Mouse (Mus musculus) hindbrain, embryonic 12.5 days (tissue): ENCODE measurements around the gene Maml2. TPM values are rescaled to one million over a fixed set of nuclear protein-coding genes. Genes with fewer than 3 reads are reported as not detected.
A peak's percentile ranks its signal among the peaks of the same experiment; 100 is the strongest.

ENCODE experiments used
- ATAC-seq: fragments of 200-750 bp; cut with Nextera tagmentation; 2 replicates; pipeline ENCODE4 v1.8.0; 2017; ENCODE audit warnings: moderate TSS enrichment; ENCODE audit not compliant: low FRiP score
- H3K27ac ChIP-seq: fragments of 300-500 bp; sonication (generic); 2 replicates; pipeline ENCODE4 v1.5.1; 2016; ENCODE audit warnings: mild to moderate bottlenecking
- H3K27me3 ChIP-seq: fragments of 300-500 bp; sonication (generic); 2 replicates; pipeline ENCODE4 v1.6.1; 2016; ENCODE audit warnings: mild to moderate bottlenecking
- H3K36me3 ChIP-seq: fragments of 300-500 bp; sonication (generic); 2 replicates; pipeline ENCODE4 v1.6.1; 2016; ENCODE audit warnings: mild to moderate bottlenecking
- H3K4me1 ChIP-seq: fragments of 300-500 bp; sonication (generic); 2 replicates; pipeline ENCODE4 v1.6.1; 2016
- H3K4me2 ChIP-seq: fragments of 300-500 bp; sonication (generic); replicated peaks from 2 replicates; pipeline ENCODE4 v1.6.1; 2016; ENCODE audit warnings: mild to moderate bottlenecking
- H3K4me3 ChIP-seq: fragments of 300-500 bp; sonication (generic); 2 replicates; pipeline ENCODE4 v1.5.1; 2016; ENCODE audit warnings: mild to moderate bottlenecking
- H3K9ac ChIP-seq: fragments of 300-500 bp; sonication (generic); 2 replicates; pipeline ENCODE4 v1.6.1; 2016; ENCODE audit warnings: mild to moderate bottlenecking, moderate library complexity
- H3K9me3 ChIP-seq: fragments of 300-500 bp; sonication (generic); replicated peaks from 2 replicates; pipeline ENCODE4 v1.6.1; 2016; ENCODE audit warnings: mild to moderate bottlenecking
- WGBS: fragments of 180-500 bp; shearing (Covaris S2); methylation state at CpG from one replicate; pipeline ENCODE4 v1.1.7; 2016; 5-methylcytosine and 5-hydroxymethylcytosine counted together
- polyA plus RNA-seq: library from polyadenylated mRNA; unstranded; fragments of >200 nt; fragmentation: Nextera tagmentation; extraction: Ambion mirVana; gene quantifications from 2 replicates; pipeline ENCODE4 v1.2.1, GENCODE M21; 2016

Maml2 gene
- polyA plus RNA-seq, 1 experiment from 2014 or later: 14.1 TPM

GRCm38 (mm10) chr9:13626480-13626879, 328.7 kb downstream of the Maml2 start:
- Histone ChIP-seq H3K4me1 (peaks cover 4% of the 10 kb centered on the region; the same call in 1 of the 2 replicates), H3K9ac (no peak overlapping the region), H3K4me2 (no peak overlapping the region), H3K4me3 (no peak overlapping the region), H3K27ac (no peak overlapping the region), H3K36me3 (no peaks in the 10 kb centered on the region), H3K9me3 (no peaks in the 10 kb centered on the region), H3K27me3 (no peaks in the 10 kb centered on the region)
- ATAC-seq: peak; percentile 16; the same call in 1 of the 2 replicates
- WGBS: 51% methylated on average over 3 of the region's 3 CpGs

DNA sequence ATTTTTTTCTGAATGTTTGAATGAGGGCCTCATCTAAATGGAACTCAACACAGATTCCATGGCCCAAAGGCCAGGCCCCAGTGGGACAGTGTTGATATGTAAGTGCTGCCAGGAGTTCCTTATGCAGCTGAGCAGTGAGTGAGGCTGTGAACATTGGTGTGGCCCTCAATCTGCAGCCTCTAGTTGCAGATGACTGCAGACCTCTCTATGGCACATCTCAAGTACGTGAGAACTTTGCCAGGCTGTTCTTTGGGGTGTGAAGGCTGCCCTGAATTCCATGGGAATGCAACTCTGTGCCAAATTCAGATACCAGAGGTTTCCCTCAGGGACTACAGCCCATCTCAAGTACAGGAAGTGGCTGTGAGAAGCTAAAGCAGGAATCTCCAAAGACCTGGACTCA, 335.6 kb downstream of the Maml2 start:
- ATAC-seq: no peak
- Histone ChIP-seq H3K4me2 (no peak overlapping the region), H3K27ac (no peak overlapping the region), H3K4me1 (0 out of 2 replicates have a peak, but pooled peaks cover 2% of the 10 kb centered on the region), H3K27me3 (no peaks in the 10 kb centered on the region), H3K36me3 (no peaks in the 10 kb centered on the region), H3K4me3 (no peak overlapping the region), H3K9me3 (no peaks in the 10 kb centered on the region), H3K9ac (no peak overlapping the region)
- 70% methylated on average over 1 of the region's 1 CpGs for WGBS

- no peaks in the 10 kb centered on the region for H3K9me3 ChIP-seq
- WGBS: 68% methylated on average over 3 of the region's 3 CpGs
- no peaks in the 10 kb centered on the region for H3K27me3 ChIP-seq
- H3K36me3 ChIP-seq: no peaks in the 10 kb centered on the region
- H3K4me2 ChIP-seq: no peak overlapping the region
- peaks cover 4% of the 10 kb centered on the region; the same call in 1 of the 2 replicates for H3K4me1 ChIP-seq
- ATAC-seq: no peak
- H3K4me3 ChIP-seq: no peak overlapping the region
- no peak overlapping the region for H3K27ac ChIP-seq
- H3K9ac ChIP-seq: no peak overlapping the region
These were observed 341.9 kb downstream of the Maml2 start for GRCm38 (mm10) chr9:13639655-13640054.

GRCm38 (mm10) chr9:13645153-13645552, 347.4 kb downstream of the Maml2 start:
- H3K4me3 ChIP-seq: no peak overlapping the region
- no peaks in the 10 kb centered on the region for H3K27me3 ChIP-seq
- H3K9ac ChIP-seq: no peak overlapping the region
- WGBS: 59% methylated on average over 5 of the region's 5 CpGs
- H3K9me3 ChIP-seq: no peaks in the 10 kb centered on the region
- ATAC-seq: no peak
- H3K4me2 ChIP-seq: no peak overlapping the region
- H3K36me3 ChIP-seq: no peaks in the 10 kb centered on the region
- H3K27ac ChIP-seq: no peak overlapping the region
- H3K4me1 ChIP-seq: peaks cover 8% of the 10 kb centered on the region; the same call in 1 of the 2 replicates

GRCm38 (mm10) chr9:13651065-13651464, 353.3 kb downstream of the Maml2 start:
- 0 out of 2 replicates have a peak, but pooled peaks have one; percentile 30 for ATAC-seq
- H3K4me2 ChIP-seq: no peak overlapping the region
- peaks cover 12% of the 10 kb centered on the region for H3K4me1 ChIP-seq
- 57% methylated on average over 2 of the region's 2 CpGs for WGBS
- H3K27ac ChIP-seq: no peak overlapping the region
- no peak overlapping the region for H3K9ac ChIP-seq
- no peaks in the 10 kb centered on the region for H3K9me3 ChIP-seq
- H3K4me3 ChIP-seq: no peak overlapping the region
- H3K27me3 ChIP-seq: no peaks in the 10 kb centered on the region
- H3K36me3 ChIP-seq: no peaks in the 10 kb centered on the region

DNA sequence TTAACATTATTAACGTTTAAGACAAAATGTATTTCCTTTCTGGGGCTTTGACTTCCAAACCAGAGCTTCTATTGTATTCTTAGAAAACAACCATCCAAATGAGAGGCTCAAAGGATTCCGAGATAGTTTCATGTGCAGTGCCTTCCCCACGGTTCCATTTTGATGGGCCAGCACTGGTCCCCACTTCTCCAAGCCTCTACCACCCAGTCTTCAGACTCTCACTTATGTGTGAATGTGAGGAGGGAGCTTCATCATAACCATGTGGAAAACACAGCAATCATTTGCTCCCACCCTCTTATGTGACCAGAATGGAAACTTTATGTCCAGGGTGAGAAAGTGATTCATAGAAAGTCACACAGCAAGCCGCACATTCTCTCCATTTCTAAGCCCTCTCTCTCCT, 354.1 kb downstream of the Maml2 start:
- peak; percentile 30; the same call in 1 of the 2 replicates for ATAC-seq
- WGBS: 43% methylated on average over 4 of the region's 4 CpGs
- Histone ChIP-seq H3K27me3 (no peaks in the 10 kb centered on the region), H3K4me1 (peaks cover 12% of the 10 kb centered on the region), H3K27ac (peak overlapping the region; percentile 72), H3K4me2 (peak overlapping the region; percentile 31; the same call in 1 of the 2 replicates), H3K36me3 (no peaks in the 10 kb centered on the region), H3K9ac (no peak overlapping the region), H3K9me3 (no peaks in the 10 kb centered on the region), H3K4me3 (no peak overlapping the region)

GRCm38 (mm10) chr9:13652389-13652877, 354.7 kb downstream of the Maml2 start:
- Histone ChIP-seq H3K27me3 (no peaks in the 10 kb centered on the region), H3K4me3 (no peak overlapping the region), H3K27ac (peak overlapping the region; percentile 72), H3K4me2 (peak overlapping the region; percentile 31), H3K36me3 (no peaks in the 10 kb centered on the region), H3K9me3 (no peaks in the 10 kb centered on the region), H3K9ac (peak overlapping the region; percentile 9; the same call in 1 of the 2 replicates), H3K4me1 (peaks cover 12% of the 10 kb centered on the region)
- WGBS: 25% methylated on average over 8 of the region's 8 CpGs
- ATAC-seq: peak; percentile 80

DNA sequence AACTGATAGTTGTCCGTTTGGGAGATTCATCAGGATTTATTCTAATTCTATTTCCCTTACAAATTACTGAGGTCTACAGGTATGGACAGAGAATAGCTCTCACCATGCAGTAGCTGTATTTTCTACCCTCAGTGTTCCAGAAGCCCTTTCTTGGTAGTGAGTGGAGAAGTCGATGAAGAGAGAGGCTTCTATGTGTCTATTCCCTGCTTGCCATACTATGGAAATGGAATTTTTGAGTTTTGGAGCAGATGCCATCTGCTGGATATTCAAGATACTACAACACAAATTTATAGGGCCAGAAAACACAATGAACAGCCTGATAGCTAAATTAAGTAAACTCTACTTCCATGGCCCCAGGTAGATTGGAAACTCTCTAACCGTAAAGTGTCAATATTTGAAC, 355.2 kb downstream of the Maml2 start:
- peak; percentile 79 for ATAC-seq
- Histone ChIP-seq H3K4me3 (no peak overlapping the region), H3K27me3 (no peaks in the 10 kb centered on the region), H3K4me2 (peak overlapping the region; percentile 31), H3K9me3 (no peaks in the 10 kb centered on the region), H3K4me1 (peaks cover 12% of the 10 kb centered on the region), H3K36me3 (no peaks in the 10 kb centered on the region), H3K27ac (peak overlapping the region; percentile 72), H3K9ac (peak overlapping the region; percentile 9; the same call in 1 of the 2 replicates)
- 28% methylated on average over 3 of the region's 3 CpGs for WGBS

- ATAC-seq: 0 out of 2 replicates have a peak, but pooled peaks have one; percentile 46
- Histone ChIP-seq H3K4me2 (peak overlapping the region; percentile 38), H3K4me3 (no peak overlapping the region), H3K36me3 (no peaks in the 10 kb centered on the region), H3K9me3 (no peaks in the 10 kb centered on the region), H3K27me3 (no peaks in the 10 kb centered on the region), H3K9ac (peak overlapping the region; percentile 3), H3K27ac (peak overlapping the region; percentile 49; the same call in 1 of the 2 replicates), H3K4me1 (peaks cover 20% of the 10 kb centered on the region)
- 1% methylated on average over 12 of the region's 12 CpGs for WGBS
These were observed 364.2 kb downstream of the Maml2 start for GRCm38 (mm10) chr9:13661768-13662623.

- Histone ChIP-seq H3K9me3 (no peaks in the 10 kb centered on the region), H3K4me2 (no peak overlapping the region), H3K9ac (no peak overlapping the region), H3K27ac (no peak overlapping the region), H3K4me1 (peaks cover 21% of the 10 kb centered on the region), H3K27me3 (no peaks in the 10 kb centered on the region), H3K4me3 (no peak overlapping the region), H3K36me3 (no peaks in the 10 kb centered on the region)
- no peak for ATAC-seq
- WGBS: 96% methylated on average over 2 of the region's 2 CpGs
These were observed 367.8 kb downstream of the Maml2 start for GRCm38 (mm10) chr9:13665487-13665969.

GRCm38 (mm10) chr9:13667955-13668354, 370.2 kb downstream of the Maml2 start:
- Histone ChIP-seq H3K36me3 (no peaks in the 10 kb centered on the region), H3K4me3 (no peak overlapping the region), H3K4me2 (no peak overlapping the region), H3K9me3 (no peaks in the 10 kb centered on the region), H3K9ac (no peak overlapping the region), H3K27ac (no peak overlapping the region), H3K27me3 (no peaks in the 10 kb centered on the region), H3K4me1 (peaks cover 6% of the 10 kb centered on the region; the same call in 1 of the 2 replicates)
- ATAC-seq: no peak
- 97% methylated on average over 1 of the region's 1 CpGs for WGBS

DNA sequence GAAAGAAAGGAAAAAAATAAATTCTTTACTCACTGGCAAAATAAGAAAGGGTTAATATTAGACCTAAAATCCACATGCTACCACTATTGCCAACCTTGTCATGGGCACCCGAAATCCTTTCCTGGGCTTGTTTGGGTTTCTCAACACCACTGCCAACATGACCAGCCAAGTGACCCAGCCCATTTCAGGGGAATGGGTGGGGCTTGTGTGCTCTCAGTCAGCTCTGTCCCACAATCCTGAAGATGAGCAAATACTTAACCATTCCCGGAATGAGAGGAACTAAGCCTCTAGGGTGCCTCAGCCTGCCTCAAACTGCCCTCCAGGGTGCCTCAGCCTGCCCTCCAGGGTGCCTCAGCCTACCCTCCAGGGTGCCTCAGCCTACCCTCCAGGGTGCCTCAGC, 371.0 kb downstream of the Maml2 start:
- Histone ChIP-seq H3K4me1 (peaks cover 3% of the 10 kb centered on the region; the same call in 1 of the 2 replicates), H3K27me3 (no peaks in the 10 kb centered on the region), H3K4me3 (no peak overlapping the region), H3K9me3 (no peaks in the 10 kb centered on the region), H3K36me3 (no peaks in the 10 kb centered on the region), H3K27ac (no peak overlapping the region), H3K9ac (no peak overlapping the region), H3K4me2 (no peak overlapping the region)
- WGBS: 85% methylated on average over 2 of the region's 2 CpGs
- no peak for ATAC-seq
